Mouse (Mus musculus) embryo, embryonic 10.5 days (tissue): Measurements from ENCODE around the gene Map3k5.

Source experiments
- DNase-seq: peaks from one replicate; pipeline ENCODE4 v3.0.0-alpha.2; 2015; ENCODE audit warnings: low spot score

Map3k5 gene

DNA sequence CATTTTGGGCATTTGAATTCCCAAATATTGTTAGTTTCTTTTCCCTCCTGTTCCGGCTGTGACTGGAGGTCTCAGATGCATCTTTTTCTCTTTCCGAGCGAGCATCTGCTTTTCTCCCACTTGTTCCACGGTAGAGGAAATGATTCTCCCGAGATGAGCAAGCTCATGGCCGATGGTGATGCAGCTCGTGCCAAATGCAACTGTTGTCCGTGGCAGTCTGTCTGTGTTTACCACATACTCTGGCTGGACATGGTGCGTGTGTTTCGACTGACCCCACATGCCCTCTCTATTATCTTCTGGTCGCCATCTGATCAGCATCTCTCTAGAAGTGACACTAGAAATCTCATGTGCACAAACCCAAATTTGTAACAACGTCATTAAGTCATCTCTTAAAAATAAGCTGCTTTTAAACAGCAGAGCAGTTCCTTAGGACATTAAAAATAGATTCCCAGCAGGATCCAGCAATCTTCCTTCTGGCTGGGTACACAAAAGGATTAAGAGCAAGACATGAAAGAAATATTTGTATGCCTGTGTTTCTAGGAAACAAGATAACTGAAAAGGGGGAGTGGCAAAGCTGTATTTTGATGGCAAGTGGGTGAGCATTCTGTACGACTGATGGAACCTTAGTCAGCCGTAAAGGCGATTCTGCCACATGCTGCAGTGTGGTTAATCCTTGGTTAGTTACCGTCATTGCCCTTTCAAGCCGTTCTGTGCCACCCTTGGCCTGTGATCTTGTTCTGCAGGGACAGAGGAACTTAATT is 72.2 kb downstream of the Map3k5 start:
- no peak for DNase-seq

DNA sequence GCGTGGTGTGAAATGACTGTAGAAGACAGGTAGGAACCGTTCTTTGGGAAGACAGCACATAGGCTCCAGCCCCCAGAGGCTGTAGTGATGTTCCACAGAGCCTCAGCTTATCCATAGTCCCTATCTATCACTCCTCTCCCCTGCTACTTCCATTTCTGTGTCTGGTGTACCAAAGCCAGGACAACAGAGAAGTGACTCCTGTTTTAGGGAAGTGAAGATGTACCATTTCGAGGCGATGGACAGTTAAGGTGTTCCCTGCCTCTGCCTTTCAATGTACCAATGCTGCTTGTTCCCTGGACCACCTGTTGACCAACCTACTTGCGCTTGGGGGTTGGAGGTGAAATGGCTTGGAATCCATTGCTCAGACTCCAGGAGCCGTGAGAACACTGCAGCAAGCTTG is 75.0 kb downstream of the Map3k5 start:
- DNase-seq: no peak

DNA sequence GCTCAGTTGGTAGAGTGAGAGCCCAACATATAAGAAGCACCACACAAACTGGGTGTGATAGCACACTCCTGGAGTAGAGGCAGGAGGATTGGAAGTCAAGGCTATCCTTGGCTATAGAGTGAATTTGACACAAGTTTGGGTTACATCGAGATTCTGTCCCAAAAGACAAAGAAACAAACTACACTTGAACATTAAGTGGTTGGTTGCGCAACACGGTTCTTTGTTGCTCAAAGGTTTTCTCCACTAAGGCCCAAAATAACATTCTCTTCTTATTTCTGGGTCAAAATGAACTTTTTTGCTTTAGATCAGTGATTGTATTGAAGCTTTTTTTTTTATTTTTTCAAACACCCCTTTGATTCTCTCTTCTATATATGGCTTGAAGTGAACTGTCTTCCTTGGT is 75.7 kb downstream of the Map3k5 start:
- DNase-seq: no peak

DNA sequence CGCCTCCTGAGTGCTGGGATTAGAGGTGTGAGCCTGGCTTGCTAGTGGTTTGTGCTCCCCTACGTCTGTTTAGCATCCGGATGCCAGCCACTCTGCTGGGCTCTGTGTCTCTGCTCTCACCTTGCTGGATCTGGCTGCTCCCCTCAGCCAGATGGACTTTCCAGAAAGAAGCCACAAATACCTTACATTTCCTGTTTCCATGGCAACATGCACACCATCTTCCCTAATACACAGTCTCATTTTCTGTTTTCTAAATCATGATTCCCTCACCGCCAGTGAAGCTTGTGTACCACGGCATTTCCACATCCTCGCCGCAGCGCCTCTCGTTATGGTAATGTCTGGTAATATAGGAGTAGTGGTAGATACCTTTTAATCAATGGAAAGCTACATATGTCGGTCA is 84.1 kb downstream of the Map3k5 start:
- DNase-seq: no peak

DNA sequence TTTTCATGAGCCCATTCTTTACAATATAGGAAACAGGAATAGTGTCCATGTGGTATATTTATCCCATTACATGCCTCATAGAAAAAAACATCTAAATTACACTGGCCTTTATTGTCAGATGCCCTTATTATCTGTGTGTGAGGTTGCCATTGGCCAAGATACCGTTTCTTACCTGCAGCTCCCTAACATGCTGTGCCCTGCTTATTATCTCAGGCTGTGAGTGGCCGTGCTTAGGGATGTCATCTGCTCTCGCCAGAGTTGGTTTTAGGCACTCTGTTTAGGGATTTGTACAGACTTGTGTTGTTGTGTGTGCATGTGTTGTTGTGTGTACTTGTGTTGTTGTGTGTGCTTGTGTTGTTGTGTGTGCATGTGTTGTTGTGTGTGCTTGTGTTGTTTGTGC is 84.5 kb downstream of the Map3k5 start:
- DNase-seq: no peak

DNA sequence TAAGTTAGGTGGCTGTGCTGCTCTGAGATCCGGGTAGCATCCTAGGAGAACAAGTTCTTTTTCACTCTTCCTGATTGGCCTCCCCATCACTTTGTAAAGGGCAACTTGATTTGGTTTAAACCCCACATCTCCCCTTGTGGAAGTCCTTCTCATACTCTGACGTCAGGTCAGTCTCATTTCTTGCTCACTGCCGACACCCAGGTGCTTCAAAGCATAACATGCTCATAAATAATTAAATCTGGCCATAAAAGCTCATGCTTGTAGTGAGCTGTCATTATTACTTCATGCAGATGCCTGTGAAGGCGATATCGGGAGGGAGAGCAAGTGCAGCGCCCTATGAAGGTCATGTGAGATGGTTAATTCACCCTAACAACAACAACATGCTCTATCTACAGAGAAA is 87.0 kb downstream of the Map3k5 start:
- no peak for DNase-seq

DNA sequence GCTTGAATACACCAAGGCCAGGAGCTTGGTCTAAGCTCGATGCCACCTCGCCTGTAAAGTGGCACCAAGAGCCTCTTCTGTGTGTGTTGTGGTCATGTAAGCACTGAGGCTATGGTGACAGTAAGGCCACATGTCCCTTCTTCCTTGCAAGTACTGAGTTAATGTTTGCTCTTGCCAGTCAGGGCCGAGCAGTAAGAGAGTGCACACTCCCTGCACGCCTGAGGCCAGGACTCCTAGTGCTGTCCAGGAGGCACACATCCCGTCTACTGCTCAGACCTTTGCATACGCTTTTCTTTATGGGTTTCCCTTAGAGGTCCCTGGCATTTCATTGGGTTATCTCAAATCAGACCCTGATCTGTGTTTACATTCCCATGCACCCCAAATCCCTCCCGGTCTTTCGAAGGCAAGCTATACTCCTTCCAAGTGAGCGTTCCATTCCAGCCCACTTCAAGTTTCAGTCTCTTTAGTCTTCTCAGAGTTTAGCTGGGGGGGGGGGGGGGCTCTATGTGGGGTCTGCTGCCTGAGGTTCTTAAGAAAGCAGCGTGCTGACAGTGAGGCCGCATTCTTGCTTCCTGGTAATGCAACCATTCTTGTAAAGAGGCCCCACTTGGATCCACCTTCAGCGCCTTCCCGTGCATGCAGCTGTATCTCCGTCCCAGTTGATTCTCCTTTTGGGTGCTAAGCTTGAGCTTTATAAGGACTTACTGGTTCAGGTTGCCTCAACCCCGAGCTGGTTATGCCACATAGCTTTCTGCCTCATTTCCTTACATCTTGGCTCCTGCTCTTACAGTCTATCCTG is 87.6 kb downstream of the Map3k5 start:
- DNase-seq: no peak

DNA sequence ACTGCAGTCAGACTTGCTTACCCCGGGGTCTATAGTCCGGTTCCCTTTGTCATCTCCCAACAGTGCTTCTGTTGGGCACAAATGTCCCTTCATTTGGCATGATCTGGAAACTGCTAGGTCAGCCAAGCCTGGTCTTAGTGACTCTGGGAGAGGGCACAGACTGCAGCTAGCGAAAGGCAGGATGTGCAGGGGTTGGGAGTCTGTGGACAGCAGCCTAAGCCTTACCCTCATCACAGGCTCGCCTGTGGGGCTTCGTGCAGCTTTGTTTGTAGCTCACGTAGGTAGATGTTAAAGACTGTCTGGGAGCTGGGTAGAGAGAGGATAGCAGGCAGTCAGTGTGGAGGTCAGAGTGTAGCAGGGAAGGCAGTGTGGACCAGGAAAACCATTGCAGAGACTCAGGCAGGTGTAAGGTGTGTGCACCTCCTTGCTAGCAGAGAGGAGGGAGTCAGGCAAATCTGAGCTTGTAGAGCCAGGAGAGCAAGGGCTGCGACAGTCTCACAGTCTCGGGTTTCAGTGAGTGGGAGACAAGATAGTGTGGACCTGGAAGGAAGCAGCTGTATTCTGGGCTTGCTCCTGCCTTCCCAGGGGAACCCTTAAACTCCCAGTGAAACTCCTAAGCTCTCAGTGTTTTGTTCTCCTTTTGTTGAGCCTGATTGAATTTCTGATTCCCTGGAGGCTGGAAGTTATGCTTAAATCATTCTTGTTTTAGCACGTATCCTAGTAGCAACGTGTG is 88.5 kb downstream of the Map3k5 start:
- DNase-seq: no peak

DNA sequence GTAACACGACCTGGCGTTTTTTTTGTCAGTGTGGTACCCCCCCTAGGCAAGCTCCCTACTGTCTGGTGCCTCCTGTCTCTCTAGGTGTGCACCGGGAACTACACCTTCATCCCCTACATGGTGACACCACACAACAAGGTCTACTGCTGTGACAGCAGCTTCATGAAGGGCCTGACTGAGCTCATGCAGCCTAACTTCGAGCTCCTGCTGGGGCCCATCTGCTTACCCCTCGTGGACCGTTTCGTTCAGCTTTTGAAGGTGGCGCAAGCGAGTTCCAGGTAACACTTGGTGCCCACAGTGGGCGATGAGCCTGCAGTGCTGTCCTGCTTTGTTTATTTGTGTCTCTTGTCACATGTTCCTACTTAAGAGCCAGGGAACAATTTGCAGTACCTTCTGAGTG is 89.3 kb downstream of the Map3k5 start:
- DNase-seq: no peak

DNA sequence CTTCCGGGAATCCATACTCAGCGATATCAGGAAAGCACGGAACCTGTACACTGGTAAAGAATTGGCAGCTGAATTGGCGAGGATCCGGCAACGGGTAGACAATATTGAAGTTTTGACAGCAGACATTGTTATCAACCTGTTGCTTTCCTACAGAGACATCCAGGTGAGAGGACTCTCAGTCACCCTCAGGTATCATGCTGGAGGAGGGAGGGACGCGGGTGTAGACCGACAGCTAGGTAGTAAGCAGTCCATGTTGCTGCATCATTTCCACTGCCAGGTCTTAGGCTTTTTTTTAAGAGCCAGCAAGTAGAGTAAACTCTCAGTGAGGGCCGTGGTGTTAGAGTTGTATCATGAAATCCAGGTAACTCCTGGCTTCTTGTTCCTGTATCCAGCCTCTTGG is 90.6 kb downstream of the Map3k5 start:
- no peak for DNase-seq

DNA sequence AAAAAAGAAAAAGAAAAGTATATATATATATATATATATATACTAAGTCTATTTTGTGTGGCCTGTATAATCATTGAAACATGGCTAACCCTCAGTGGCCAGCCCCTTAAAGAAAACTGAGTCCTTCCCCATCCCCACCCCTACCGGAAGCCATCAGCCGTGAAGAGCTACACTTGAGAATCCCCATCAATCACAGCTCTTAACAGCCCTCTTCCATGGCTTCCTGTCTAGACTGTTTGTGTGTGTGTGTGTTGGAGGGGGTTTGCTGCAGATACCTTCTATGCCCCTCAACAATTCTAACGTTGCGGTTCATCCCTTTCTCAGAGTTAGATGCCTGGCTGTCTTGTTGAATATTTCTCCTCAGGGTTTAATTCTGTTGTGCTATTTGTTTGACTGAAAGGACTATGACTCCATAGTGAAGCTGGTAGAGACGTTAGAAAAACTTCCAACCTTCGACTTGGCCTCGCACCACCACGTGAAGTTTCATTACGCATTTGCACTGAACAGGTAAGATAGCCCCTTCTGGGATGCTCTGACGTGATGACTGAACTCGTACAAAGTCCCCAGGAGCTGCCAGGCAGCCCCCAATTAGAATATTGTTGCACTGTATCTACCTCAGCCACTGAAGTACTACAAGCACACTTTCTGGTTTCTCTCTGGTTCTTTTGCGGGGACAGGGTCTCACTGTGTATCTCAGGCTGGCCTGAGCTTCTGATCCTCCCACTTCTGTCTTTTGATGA is 91.7 kb downstream of the Map3k5 start:
- DNase-seq: peak; percentile 32

DNA sequence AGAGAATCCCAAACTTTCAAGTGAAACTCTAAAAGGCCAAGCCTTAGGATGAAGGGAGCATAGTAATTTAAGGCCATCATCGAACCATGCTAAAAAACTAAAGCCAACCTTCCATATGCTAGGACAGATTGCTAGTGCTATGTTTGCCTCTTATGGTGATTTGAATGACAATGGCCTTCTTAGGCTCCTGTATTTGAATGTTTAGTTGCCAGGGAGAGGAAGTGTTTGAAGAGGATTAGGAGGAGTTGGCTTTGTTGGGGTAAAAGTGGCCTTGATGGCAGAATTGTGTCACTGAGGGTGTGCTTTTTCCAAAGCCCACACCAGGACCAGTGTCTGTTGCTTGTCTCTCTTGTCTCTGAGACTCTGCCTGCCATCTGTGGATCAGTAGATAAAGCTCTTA is 96.4 kb downstream of the Map3k5 start:
- no peak for DNase-seq

DNA sequence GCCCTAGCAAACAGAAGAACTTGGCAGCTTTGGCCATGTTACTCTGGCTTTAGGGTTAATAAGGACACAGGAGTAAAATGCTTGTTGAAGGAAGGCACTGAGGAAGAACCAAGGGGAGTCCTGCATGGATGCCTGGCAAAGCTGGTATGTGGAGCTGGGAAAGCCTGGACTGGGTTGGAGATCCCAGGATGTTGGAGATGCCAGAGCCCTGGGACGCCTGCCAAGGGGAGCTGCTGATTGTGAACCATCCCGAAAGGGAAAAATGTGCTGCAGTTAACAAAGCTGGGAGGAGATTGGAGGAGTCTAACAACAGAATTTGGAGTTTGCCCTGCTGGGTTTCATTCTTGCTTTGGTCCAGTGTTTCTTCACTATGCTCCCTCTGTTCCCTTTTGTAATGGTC is 97.7 kb downstream of the Map3k5 start:
- DNase-seq: no peak

DNA sequence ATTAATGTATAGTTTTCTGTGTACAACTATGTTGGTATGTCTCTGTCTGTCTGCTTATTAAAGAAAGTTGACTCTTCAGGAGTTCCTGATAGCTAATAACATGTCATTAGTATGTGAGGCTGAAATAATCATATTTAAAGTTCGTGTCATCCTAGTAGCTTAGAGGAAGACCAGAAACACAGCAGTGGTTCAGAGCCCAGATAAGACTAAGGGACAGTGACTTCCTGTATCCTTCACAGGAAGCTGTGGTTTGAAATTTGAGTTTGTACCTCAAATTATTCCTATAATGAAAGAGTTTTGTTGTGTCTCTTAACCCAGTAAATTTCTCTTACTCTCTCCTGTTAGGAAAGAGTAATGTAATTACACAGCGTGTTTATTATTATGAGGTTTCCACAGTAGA is 102.1 kb downstream of the Map3k5 start:
- no peak for DNase-seq

DNA sequence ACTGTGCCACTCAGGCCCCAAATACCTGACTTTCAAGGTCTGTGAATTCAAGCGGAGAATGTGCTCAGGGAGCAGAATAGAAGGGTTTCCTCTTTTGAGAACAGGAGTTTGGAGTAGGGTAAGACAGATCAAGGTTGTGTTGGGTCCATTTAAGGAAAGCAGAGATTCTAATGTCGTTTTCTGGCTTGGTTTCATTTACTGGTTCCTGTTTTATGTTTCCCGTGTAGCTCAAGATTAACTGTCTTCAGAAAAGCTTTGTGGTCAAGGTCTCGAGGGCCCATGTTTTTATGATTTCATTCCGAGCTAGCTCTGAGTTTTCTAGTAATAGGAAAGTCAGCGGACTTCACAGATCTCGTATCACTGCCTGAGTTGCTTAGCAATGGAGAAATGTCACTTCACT is 102.6 kb downstream of the Map3k5 start:
- no peak for DNase-seq

DNA sequence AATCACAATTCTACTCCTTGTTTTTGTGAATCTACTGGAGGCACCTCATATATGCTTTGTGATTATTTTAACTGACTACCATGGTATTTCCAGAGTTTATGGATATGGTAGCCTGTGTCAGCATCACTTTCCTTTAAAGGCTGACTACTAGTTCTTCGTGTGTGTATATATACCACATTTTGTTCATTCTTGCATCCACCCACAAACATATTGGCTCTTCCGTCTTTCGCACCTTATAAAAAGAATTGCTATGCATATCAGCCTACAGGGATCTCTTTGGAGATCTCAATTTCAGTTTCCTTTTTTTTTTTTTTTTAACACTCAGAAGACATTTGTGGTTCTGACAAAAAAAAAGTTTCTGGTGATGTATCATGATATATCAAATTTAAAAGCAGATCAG is 105.3 kb downstream of the Map3k5 start:
- DNase-seq: no peak

DNA sequence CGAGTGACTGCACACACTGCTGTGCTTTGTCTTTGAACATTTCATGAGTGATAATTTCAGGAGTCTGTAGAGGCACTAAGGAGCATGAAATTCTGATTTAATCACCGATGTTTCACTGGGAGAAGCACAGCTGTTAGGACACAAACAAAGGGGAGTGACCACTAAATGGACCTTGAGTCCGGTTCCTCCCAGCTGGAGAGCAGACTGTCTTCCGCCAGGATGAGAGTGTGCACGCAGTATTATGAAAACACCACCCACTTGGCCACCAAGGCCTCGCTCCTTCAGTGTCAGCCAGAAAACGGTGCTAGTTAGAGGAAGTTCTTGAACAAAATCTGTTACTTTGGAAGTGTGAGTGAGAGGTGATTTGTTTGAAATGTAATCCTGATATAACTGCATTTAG is 105.8 kb downstream of the Map3k5 start:
- DNase-seq: no peak

DNA sequence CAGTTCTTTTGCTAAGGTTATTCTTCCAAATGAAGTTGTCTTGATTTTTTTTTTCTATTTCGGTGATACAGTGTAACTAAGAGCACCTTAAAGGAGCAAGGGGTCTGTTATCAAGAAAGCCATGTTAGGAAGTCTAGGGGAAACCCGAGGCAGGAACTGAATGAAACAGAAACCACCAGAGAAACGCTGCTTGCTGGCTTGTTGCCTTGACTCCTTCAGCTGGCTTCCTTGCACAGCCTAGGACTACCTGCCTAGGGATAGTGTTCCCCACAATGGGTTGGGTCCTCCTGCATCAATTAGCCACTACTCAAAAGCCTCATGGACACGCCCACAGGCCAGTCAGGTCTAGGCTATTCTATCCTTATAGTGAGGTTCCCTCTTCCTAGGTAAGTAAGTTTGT is 106.4 kb downstream of the Map3k5 start:
- DNase-seq: no peak

DNA sequence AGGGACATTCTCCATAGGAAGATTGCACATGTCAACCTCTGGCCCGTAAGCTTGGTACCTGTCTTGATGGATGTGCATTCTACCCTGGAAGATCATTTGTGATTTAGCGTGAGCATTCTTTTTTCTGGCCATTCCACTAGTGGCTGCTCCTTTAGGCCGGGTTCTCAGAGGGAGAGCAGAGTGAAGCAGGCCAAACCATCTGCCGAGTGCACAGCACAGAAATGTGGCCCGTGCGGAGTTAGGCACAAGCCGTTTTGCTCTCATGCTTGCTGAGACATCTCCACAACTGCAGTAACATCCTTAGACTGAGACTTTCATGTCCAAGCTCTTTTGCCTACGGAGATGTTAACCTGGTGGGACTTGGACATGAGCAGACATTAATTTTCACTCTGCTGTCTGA is 107.8 kb downstream of the Map3k5 start:
- DNase-seq: no peak

DNA sequence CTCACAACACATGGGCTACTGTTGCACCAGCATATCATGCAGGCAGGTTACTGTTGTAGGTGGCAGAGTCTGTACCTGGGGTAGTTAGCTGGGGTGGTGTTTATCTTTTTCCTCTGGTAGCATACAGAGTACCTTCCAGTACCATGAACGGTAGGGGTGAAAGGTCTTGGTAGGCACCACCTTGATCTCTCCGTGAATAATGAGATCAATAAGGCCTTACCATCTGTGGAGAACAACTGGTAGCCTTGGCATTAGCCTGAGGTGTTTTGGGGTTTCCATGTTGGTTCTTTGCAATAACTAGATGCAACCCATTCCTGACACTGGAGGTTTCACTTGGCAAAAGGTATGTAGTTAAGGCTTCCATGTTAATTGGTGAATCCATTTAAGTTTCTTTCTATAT is 109.8 kb downstream of the Map3k5 start:
- no peak for DNase-seq

DNA sequence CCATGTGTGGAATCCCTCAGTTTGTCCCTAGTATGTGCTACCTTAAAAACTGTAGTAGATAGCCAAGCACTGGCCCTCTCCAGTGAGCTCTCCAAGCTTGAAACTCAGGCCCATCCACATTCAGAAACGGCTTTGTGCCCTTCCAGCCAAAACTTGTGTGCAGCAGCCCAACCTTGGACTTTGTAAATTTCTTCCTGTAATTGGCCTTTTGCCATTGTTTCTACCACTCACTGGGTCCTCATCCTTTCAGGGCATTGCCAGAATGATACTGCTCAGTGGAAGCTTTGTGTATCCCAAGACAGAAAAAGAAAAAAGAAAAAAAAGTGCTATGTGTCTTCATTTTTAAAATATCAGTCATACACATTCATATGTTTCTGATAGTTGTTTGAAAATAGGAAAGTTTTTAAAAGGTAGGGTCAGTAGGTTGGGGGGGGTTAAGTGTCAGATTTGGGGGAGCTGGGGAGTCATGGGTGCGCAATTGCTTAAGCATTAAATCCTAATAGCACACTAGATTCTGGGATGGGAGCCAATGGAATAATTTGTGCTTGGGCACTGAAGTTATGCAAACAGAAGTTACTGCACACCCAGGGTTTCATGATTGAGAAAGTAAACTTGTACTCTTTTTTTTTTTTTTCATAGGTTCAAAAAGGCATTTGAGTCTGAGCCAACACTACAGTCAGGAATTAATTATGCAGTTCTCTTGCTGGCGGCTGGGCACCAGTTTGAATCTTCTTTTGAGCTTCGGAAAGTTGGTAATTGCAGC is 111.6 kb downstream of the Map3k5 start:
- no peak for DNase-seq
